Comparison of ENCODE assay signal across 10 mouse cellular contexts in the genomic region with DNA sequence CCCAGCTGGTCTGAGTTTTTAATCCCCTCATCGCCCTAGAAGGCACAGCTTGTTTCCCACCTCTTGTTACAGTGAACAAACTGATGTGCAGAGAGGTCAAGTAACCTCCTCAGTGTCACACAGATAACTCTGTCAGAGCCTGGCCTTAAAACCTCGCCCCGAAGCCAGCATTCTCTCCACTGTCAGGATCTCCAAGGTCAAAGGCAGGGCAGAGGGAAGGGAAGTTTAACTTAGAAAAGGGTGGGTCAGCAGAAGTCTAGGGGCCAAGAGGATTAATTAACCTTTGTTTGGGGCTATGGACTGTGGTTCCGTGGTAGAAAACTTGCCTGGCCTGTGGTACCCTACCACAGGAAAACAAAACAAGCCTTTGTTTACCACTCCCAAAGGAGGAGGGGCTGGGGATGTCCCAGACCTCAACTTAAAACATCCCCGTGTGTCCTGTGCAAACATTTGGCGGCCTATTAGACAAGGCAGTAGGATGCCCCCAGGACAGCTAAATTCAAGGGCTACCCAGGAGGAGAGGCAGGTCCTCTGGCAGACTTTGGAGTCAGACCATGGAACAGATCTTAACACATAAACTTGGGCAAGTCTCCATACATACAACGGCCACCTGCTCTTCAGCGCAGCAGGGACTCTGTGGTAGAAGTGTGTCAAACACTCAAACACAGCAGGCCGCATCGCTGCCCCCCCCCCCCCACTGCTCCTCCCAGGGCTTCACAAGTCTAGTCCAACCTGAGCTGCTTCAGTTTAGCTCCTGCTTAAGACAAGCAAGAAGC. TPM values are rescaled to one million over a fixed set of nuclear protein-coding genes. Genes with fewer than 3 reads are reported as not detected.
DNase-seq lines count a peak whose midpoint lies in the region; ATAC-seq and TF ChIP-seq lines count a peak whose summit lies in the region.
"Had no signal": no experiment of that assay in that cellular context is flagged by ENCODE, and none has a peak within 500 bp of the region (broad histone marks: within the 10 kb centered on the region; RNA-seq: fewer than 3 reads in every experiment).

No protein-coding gene starts in this region.

- DNase-seq in embryo, embryonic 10 days (ENCODE audit: low spot score): peak; percentile 47
- DNase-seq in embryo, embryonic 11 days: no peak
- peak; percentile 58 for DNase-seq in lung, postnatal 36 days
- DNase-seq in lung, postnatal 10 days: no peak
- peak; percentile 68 for DNase-seq in thymus, postnatal 0 days (ENCODE audit: low spot score)
- DNase-seq in forebrain, postnatal 0 days: no peak

- ATAC-seq in kidney, embryonic 15.5 days (replicated peaks; ENCODE audit: low FRiP score): no peak
- ATAC-seq in forebrain, postnatal 0 days: no peak
- no peak for ATAC-seq in cerebellum, adult (ENCODE audit: insufficient number of reproducible peaks, low FRiP score, low TSS enrichment)
- ATAC-seq: intestine, postnatal 0 days had no signal

- peak overlapping the region; percentile 51; the same call in 1 of the 2 replicates for H3K27ac ChIP-seq in kidney, embryonic 15.5 days
- H3K27ac ChIP-seq in forebrain, postnatal 0 days (ENCODE audit: low read depth, low read length): no peak overlapping the region
- H3K27ac ChIP-seq: limb, embryonic 13.5 days had no signal

- peaks cover 16% of the 10 kb centered on the region for H3K36me3 ChIP-seq in kidney, embryonic 15.5 days
- no peaks in the 10 kb centered on the region for H3K36me3 ChIP-seq in forebrain, postnatal 0 days (ENCODE audit: insufficient read depth)

- peaks cover 54% of the 10 kb centered on the region for H3K4me1 ChIP-seq in kidney, embryonic 15.5 days
- peaks cover 5% of the 10 kb centered on the region; the same call in 1 of the 2 replicates for H3K4me1 ChIP-seq in forebrain, postnatal 0 days (ENCODE audit: insufficient read depth)

- H3K4me3 ChIP-seq in kidney, embryonic 15.5 days (replicated peaks): no peak overlapping the region
- no peak overlapping the region for H3K4me3 ChIP-seq in forebrain, postnatal 0 days (ENCODE audit: low read depth, low read length)
- H3K4me3 ChIP-seq: limb, embryonic 13.5 days had no signal

- no peak for TF ChIP-seq CTCF in forebrain, postnatal 0 days (IDR thresholded peaks at IDR 0.05; ENCODE audit: low read depth)

- no peaks in the 10 kb centered on the region for H3K27me3 ChIP-seq in kidney, embryonic 15.5 days
- H3K27me3 ChIP-seq in forebrain, postnatal 0 days (ENCODE audit: insufficient read depth, low read length): no peaks in the 10 kb centered on the region
- H3K27me3 ChIP-seq: limb, embryonic 13.5 days had no signal

- no peaks in the 10 kb centered on the region for H3K9me3 ChIP-seq in kidney, embryonic 15.5 days (replicated peaks)
- no peaks in the 10 kb centered on the region for H3K9me3 ChIP-seq in forebrain, postnatal 0 days (ENCODE audit: low read length)
- H3K9me3 ChIP-seq: limb, embryonic 13.5 days had no signal

- 0 out of 2 replicates have a peak overlapping the region, but pooled peaks have one; percentile 4 for H3K9ac ChIP-seq in kidney, embryonic 15.5 days
- H3K9ac ChIP-seq in forebrain, postnatal 0 days: no peak overlapping the region

- H3K4me2 ChIP-seq in kidney, embryonic 15.5 days: 0 out of 2 replicates have a peak overlapping the region, but pooled peaks have one; percentile 1
- no peak overlapping the region for H3K4me2 ChIP-seq in forebrain, postnatal 0 days (ENCODE audit: low read depth)
- H3K4me2 ChIP-seq: limb, embryonic 13.5 days had no signal

- 46% methylated on average over 10 of the region's 10 CpGs for WGBS in kidney, embryonic 15.5 days
- 55% methylated on average over 10 of the region's 10 CpGs for WGBS in forebrain, postnatal 0 days

RNA-seq across cellular contexts. Expression of a gene that starts 2.5 kb away (rescaled TPM):
- 20.6 and 24.4 TPM in 2 replicates for polyA plus RNA-seq in kidney, embryonic 15.5 days (2015; fragmentation: Nextera tagmentation; extraction: Ambion mirVana)
- 43.3 and 45.2 TPM in 2 replicates for polyA plus RNA-seq in thymus, postnatal 0 days (2015; fragmentation: Nextera tagmentation; extraction: Ambion mirVana)
- 3.8 and 4.2 TPM in 2 replicates for total RNA-seq in forebrain, postnatal 0 days (2014; rRNA removed)
- polyA plus RNA-seq in forebrain, postnatal 0 days (2015; fragmentation: Nextera tagmentation; extraction: Ambion mirVana): 5.6 and 7.9 TPM in 2 replicates

RNA-seq across cellular contexts. Expression of a gene that starts 44.9 kb away (rescaled TPM):
- 65.5 and 69.8 TPM in 2 replicates for polyA plus RNA-seq in kidney, embryonic 15.5 days (2015; fragmentation: Nextera tagmentation; extraction: Ambion mirVana)
- 42.1 and 46.1 TPM in 2 replicates for polyA plus RNA-seq in thymus, postnatal 0 days (2015; fragmentation: Nextera tagmentation; extraction: Ambion mirVana)
- total RNA-seq in forebrain, postnatal 0 days (2014; rRNA removed): 43.6 and 45.7 TPM in 2 replicates
- 102 and 104 TPM in 2 replicates for polyA plus RNA-seq in forebrain, postnatal 0 days (2015; fragmentation: Nextera tagmentation; extraction: Ambion mirVana)

RNA-seq across cellular contexts. Expression of a gene that starts 45.2 kb away (rescaled TPM):
- 0.46 and 0.62 TPM in 2 replicates for polyA plus RNA-seq in kidney, embryonic 15.5 days (2015; fragmentation: Nextera tagmentation; extraction: Ambion mirVana)
- not detected in 2 replicates for polyA plus RNA-seq in thymus, postnatal 0 days (2015; fragmentation: Nextera tagmentation; extraction: Ambion mirVana)
- 37.5 and 40.5 TPM in 2 replicates for total RNA-seq in forebrain, postnatal 0 days (2014; rRNA removed)
- polyA plus RNA-seq in forebrain, postnatal 0 days (2015; fragmentation: Nextera tagmentation; extraction: Ambion mirVana): 6.8 and 8.7 TPM in 2 replicates

RNA-seq across cellular contexts. Expression of a gene that starts 46.4 kb away (rescaled TPM):
- polyA plus RNA-seq in kidney, embryonic 15.5 days (2015; fragmentation: Nextera tagmentation; extraction: Ambion mirVana): 23.6 and 24.1 TPM in 2 replicates
- 8.3 and 9.0 TPM in 2 replicates for polyA plus RNA-seq in thymus, postnatal 0 days (2015; fragmentation: Nextera tagmentation; extraction: Ambion mirVana)
- 27.0 and 34.5 TPM in 2 replicates for total RNA-seq in forebrain, postnatal 0 days (2014; rRNA removed)
- 3.6 and 7.9 TPM in 2 replicates for polyA plus RNA-seq in forebrain, postnatal 0 days (2015; fragmentation: Nextera tagmentation; extraction: Ambion mirVana)

RNA-seq across cellular contexts. Expression of a gene that starts 46.7 kb away (rescaled TPM):
- 6.4 and 6.6 TPM in 2 replicates for polyA plus RNA-seq in kidney, embryonic 15.5 days (2015; fragmentation: Nextera tagmentation; extraction: Ambion mirVana)
- polyA plus RNA-seq in thymus, postnatal 0 days (2015; fragmentation: Nextera tagmentation; extraction: Ambion mirVana): 4.1 and 4.2 TPM in 2 replicates
- 48.2 and 61.0 TPM in 2 replicates for total RNA-seq in forebrain, postnatal 0 days (2014; rRNA removed)
- 19.9 and 26.3 TPM in 2 replicates for polyA plus RNA-seq in forebrain, postnatal 0 days (2015; fragmentation: Nextera tagmentation; extraction: Ambion mirVana)

Comparison
In these comparisons a context has a peak if more than half of its experiments do, and no peak if none do; other contexts are left out.
1. DNase-seq: peak in embryo, embryonic 10 days (single experiment), lung, postnatal 36 days (single experiment) and thymus, postnatal 0 days (single experiment); none in embryo, embryonic 11 days (single experiment), lung, postnatal 10 days (single experiment) and forebrain, postnatal 0 days (single experiment).